Mouse (Mus musculus): ENCODE results near the gene Gm42688. TPM values are rescaled to one million over a fixed set of nuclear protein-coding genes. Genes with fewer than 3 reads are reported as not detected.

Gene Gm42688
- polyA plus RNA-seq, 1 experiment from 2014 or later: 2.9 TPM

DNA sequence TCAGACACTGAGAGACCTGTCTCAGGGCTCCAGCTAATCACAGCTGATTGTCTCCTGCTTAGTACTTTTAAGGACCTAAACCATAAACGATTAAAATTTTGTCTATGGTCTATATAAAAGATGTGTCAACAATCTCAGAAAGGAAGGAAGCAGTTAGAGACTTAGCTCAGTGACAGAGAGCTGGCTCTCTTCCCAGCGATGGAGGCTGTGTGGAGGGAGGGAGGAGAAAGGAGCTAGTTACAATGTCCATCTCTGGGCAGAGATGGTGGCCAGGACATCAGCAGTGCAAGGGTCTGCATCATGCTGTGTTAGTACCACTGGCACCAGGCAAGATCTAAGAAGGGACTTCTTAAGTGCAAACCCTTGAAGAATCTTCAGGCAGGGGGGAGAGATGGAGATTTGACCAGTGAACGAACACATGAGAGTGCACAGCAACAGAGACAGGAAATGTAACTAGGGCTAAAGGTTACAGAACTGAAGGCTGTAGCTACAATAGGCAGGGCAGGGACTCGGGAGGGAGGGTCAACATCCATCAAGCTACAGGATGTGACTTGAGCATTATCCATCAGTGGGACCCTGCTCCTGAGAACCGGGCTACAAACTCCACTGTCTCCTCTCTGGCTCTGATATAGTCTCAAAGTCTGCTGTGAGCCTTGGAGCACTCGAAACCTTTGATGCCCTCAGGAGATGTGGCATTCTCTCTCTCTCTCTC, 8.8 kb upstream of the Gm42688 start:
- Histone ChIP-seq H3K27me3 (ENCODE audit: insufficient read depth, low read length) (peaks cover 15% of the 10 kb centered on the region; the same call in 1 of the 2 replicates), H3K4me2 (ENCODE audit: low read length) (peak overlapping the region; percentile 27), H3K4me1 (replicated peaks; ENCODE audit: insufficient read depth, low read length) (0 out of 2 replicates have a peak, but pooled peaks cover 9% of the 10 kb centered on the region), H3K36me3 (ENCODE audit: insufficient read depth, low read length) (no peaks in the 10 kb centered on the region), H3K9ac (ENCODE audit: low read depth, low read length) (no peak overlapping the region), H3K4me3 (replicated peaks; ENCODE audit: low read depth, low read length) (no peak overlapping the region), H3K27ac (peak overlapping the region; percentile 64), H3K9me3 (replicated peaks; ENCODE audit: low read length) (no peaks in the 10 kb centered on the region)
- DNase-seq (ENCODE audit: low spot score) (peak; percentile 76), ATAC-seq (replicated peaks; ENCODE audit: low FRiP score, low read depth) (no peak)
- no peak for TF ChIP-seq CTCF (IDR thresholded peaks at IDR 0.05; ENCODE audit: low read depth)
- WGBS: 29% methylated on average over 6 of the region's 6 CpGs

GRCm38 (mm10) chr6:83095968-83096367, 5.4 kb upstream of the Gm42688 start:
- no peak for ATAC-seq (replicated peaks; ENCODE audit: low FRiP score, low read depth)
- Histone ChIP-seq H3K4me2 (ENCODE audit: low read length) (no peak overlapping the region), H3K36me3 (ENCODE audit: insufficient read depth, low read length) (no peaks in the 10 kb centered on the region), H3K9ac (ENCODE audit: low read depth, low read length) (no peak overlapping the region), H3K27ac (no peak overlapping the region), H3K27me3 (ENCODE audit: insufficient read depth, low read length) (no peaks in the 10 kb centered on the region), H3K4me1 (replicated peaks; ENCODE audit: insufficient read depth, low read length) (0 out of 2 replicates have a peak, but pooled peaks cover 9% of the 10 kb centered on the region), H3K9me3 (replicated peaks; ENCODE audit: low read length) (no peaks in the 10 kb centered on the region), H3K4me3 (replicated peaks; ENCODE audit: low read depth, low read length) (no peak overlapping the region)
- TF ChIP-seq CTCF (IDR thresholded peaks at IDR 0.05; ENCODE audit: low read depth): no peak
- DNase-seq (ENCODE audit: low spot score): no peak
- WGBS: 60% methylated on average over 6 of the region's 6 CpGs

GRCm38 (mm10) chr6:83098411-83098810, 3.0 kb upstream of the Gm42688 start:
- ATAC-seq (replicated peaks; ENCODE audit: low FRiP score, low read depth) (no peak), DNase-seq (ENCODE audit: low spot score) (peak; percentile 89)
- Histone ChIP-seq H3K27me3 (ENCODE audit: insufficient read depth, low read length) (no peaks in the 10 kb centered on the region), H3K36me3 (ENCODE audit: insufficient read depth, low read length) (no peaks in the 10 kb centered on the region), H3K9me3 (replicated peaks; ENCODE audit: low read length) (no peaks in the 10 kb centered on the region), H3K4me3 (replicated peaks; ENCODE audit: low read depth, low read length) (no peak overlapping the region), H3K9ac (ENCODE audit: low read depth, low read length) (no peak overlapping the region), H3K4me1 (replicated peaks; ENCODE audit: insufficient read depth, low read length) (peaks cover 18% of the 10 kb centered on the region), H3K27ac (0 out of 2 replicates have a peak overlapping the region, but pooled peaks have one; percentile 5), H3K4me2 (ENCODE audit: low read length) (no peak overlapping the region)
- WGBS: 13% methylated on average over 2 of the region's 2 CpGs
- TF ChIP-seq CTCF (IDR thresholded peaks at IDR 0.05; ENCODE audit: low read depth): no peak

GRCm38 (mm10) chr6:83101688-83102556, 505 bp downstream of the Gm42688 start:
- Histone ChIP-seq H3K4me1 (replicated peaks; ENCODE audit: insufficient read depth, low read length) (peaks cover 19% of the 10 kb centered on the region), H3K27ac (peak overlapping the region; percentile 83), H3K4me2 (ENCODE audit: low read length) (peak overlapping the region; percentile 81), H3K27me3 (ENCODE audit: insufficient read depth, low read length) (no peaks in the 10 kb centered on the region), H3K9ac (ENCODE audit: low read depth, low read length) (peak overlapping the region; percentile 81), H3K9me3 (replicated peaks; ENCODE audit: low read length) (no peaks in the 10 kb centered on the region), H3K4me3 (replicated peaks; ENCODE audit: low read depth, low read length) (peak overlapping the region; percentile 71), H3K36me3 (ENCODE audit: insufficient read depth, low read length) (no peaks in the 10 kb centered on the region)
- DNase-seq (ENCODE audit: low spot score) (peak; percentile 80), ATAC-seq (replicated peaks; ENCODE audit: low FRiP score, low read depth) (peak; percentile 67)
- under 1% methylated on average over 63 of the region's 74 CpGs for WGBS
- peak; percentile 69 for TF ChIP-seq CTCF (IDR thresholded peaks at IDR 0.05; ENCODE audit: low read depth)

- H3K4me1 ChIP-seq (replicated peaks; ENCODE audit: insufficient read depth, low read length): peaks cover 19% of the 10 kb centered on the region
- H3K4me3 ChIP-seq (replicated peaks; ENCODE audit: low read depth, low read length): no peak overlapping the region
- H3K36me3 ChIP-seq (ENCODE audit: insufficient read depth, low read length): no peaks in the 10 kb centered on the region
- H3K9ac ChIP-seq (ENCODE audit: low read depth, low read length): peak overlapping the region; percentile 81
- H3K27ac ChIP-seq: no peak overlapping the region
- H3K27me3 ChIP-seq (ENCODE audit: insufficient read depth, low read length): no peaks in the 10 kb centered on the region
- H3K4me2 ChIP-seq (ENCODE audit: low read length): peak overlapping the region; percentile 81; the same call in 1 of the 2 replicates
- ATAC-seq (replicated peaks; ENCODE audit: low FRiP score, low read depth) (no peak), DNase-seq (ENCODE audit: low spot score) (no peak)
- H3K9me3 ChIP-seq (replicated peaks; ENCODE audit: low read length): no peaks in the 10 kb centered on the region
- TF ChIP-seq CTCF (IDR thresholded peaks at IDR 0.05; ENCODE audit: low read depth): no peak
- 58% methylated on average over 11 of the region's 11 CpGs for WGBS
Measured at GRCm38 (mm10) chr6:83103130-83103650, 1.8 kb downstream of the Gm42688 start.

DNA sequence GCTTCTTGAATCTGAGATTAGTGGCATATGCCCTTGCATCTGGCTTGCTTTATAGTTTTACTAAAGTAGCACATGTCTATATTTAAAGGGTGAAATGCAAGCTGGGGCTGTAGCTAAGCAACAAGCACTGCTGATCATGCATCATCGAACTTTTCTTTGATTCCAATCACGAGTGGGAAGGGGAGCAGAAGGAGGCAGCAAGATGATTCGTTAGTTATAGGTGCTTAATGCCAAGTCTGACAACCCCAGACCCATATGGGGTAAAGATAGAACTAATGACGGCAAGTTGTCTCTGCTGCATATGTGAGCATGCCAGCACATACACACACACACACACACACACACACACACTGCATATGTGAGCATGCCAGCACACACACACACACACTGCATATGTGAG, 2.7 kb downstream of the Gm42688 start:
- Histone ChIP-seq H3K9ac (ENCODE audit: low read depth, low read length) (no peak overlapping the region), H3K27ac (no peak overlapping the region), H3K36me3 (ENCODE audit: insufficient read depth, low read length) (no peaks in the 10 kb centered on the region), H3K4me3 (replicated peaks; ENCODE audit: low read depth, low read length) (no peak overlapping the region), H3K27me3 (ENCODE audit: insufficient read depth, low read length) (no peaks in the 10 kb centered on the region), H3K4me1 (replicated peaks; ENCODE audit: insufficient read depth, low read length) (peaks cover 19% of the 10 kb centered on the region), H3K9me3 (replicated peaks; ENCODE audit: low read length) (no peaks in the 10 kb centered on the region), H3K4me2 (ENCODE audit: low read length) (no peak overlapping the region)
- ATAC-seq (replicated peaks; ENCODE audit: low FRiP score, low read depth): no peak
- TF ChIP-seq CTCF (IDR thresholded peaks at IDR 0.05; ENCODE audit: low read depth): no peak
- no peak for DNase-seq (ENCODE audit: low spot score)
- WGBS: 71% methylated on average over 4 of the region's 4 CpGs
